Mouse (Mus musculus): Measurements from ENCODE around the gene Fads6. TPM values are rescaled to one million over a fixed set of nuclear protein-coding genes. Genes with fewer than 3 reads are reported as not detected.

Fads6 gene
- polyA plus RNA-seq, 1 experiment from 2014 or later, result 0.72 TPM

- H3K9ac ChIP-seq (replicated peaks; ENCODE audit: low read length), result no peak overlapping the region
- no peaks in the 10 kb centered on the region for H3K27me3 ChIP-seq (ENCODE audit: control insufficient read depth, insufficient read depth, low read length)
- DNase-seq, result no peak
- no peak for ATAC-seq (ENCODE audit: low FRiP score, low TSS enrichment)
- no peaks in the 10 kb centered on the region for H3K9me3 ChIP-seq (ENCODE audit: control insufficient read depth, low read length)
- H3K4me1 ChIP-seq (ENCODE audit: control insufficient read depth, insufficient read depth, low read length), result peaks cover 45% of the 10 kb centered on the region
- H3K4me2 ChIP-seq (ENCODE audit: low read length), result no peak overlapping the region
- 61% methylated on average over 5 of the region's 5 CpGs for WGBS
- no peak overlapping the region for H3K4me3 ChIP-seq (replicated peaks; ENCODE audit: low read depth, low read length)
- H3K27ac ChIP-seq (replicated peaks; ENCODE audit: low read depth, low read length), result no peak overlapping the region
- H3K36me3 ChIP-seq (ENCODE audit: control insufficient read depth, insufficient read depth, low read length), result 0 out of 2 replicates have a peak, but pooled peaks cover 3% of the 10 kb centered on the region
Measured at GRCm38 (mm10) chr11:115232889-115233288, 64.6 kb downstream of the Fads6 start.

- Histone ChIP-seq H3K36me3 (ENCODE audit: control insufficient read depth, insufficient read depth, low read length) (0 out of 2 replicates have a peak, but pooled peaks cover 3% of the 10 kb centered on the region), H3K4me2 (ENCODE audit: low read length) (no peak overlapping the region), H3K9me3 (ENCODE audit: control insufficient read depth, low read length) (no peaks in the 10 kb centered on the region), H3K4me1 (ENCODE audit: control insufficient read depth, insufficient read depth, low read length) (peaks cover 53% of the 10 kb centered on the region), H3K27ac (replicated peaks; ENCODE audit: low read depth, low read length) (peak overlapping the region; percentile 15; the same call in 1 of the 2 replicates), H3K9ac (replicated peaks; ENCODE audit: low read length) (no peak overlapping the region), H3K27me3 (ENCODE audit: control insufficient read depth, insufficient read depth, low read length) (no peaks in the 10 kb centered on the region), H3K4me3 (replicated peaks; ENCODE audit: low read depth, low read length) (no peak overlapping the region)
- 23% methylated on average over 9 of the region's 9 CpGs for WGBS
- ATAC-seq (ENCODE audit: low FRiP score, low TSS enrichment) (no peak), DNase-seq (peak; percentile 55)
Measured at GRCm38 (mm10) chr11:115231924-115232323, 65.5 kb downstream of the Fads6 start.

GRCm38 (mm10) chr11:115231168-115231915 is 66.1 kb downstream of the Fads6 start:
- DNase-seq, result no peak
- Histone ChIP-seq H3K27ac (replicated peaks; ENCODE audit: low read depth, low read length) (peak overlapping the region; percentile 15; the same call in 1 of the 2 replicates), H3K9me3 (ENCODE audit: control insufficient read depth, low read length) (no peaks in the 10 kb centered on the region), H3K36me3 (ENCODE audit: control insufficient read depth, insufficient read depth, low read length) (0 out of 2 replicates have a peak, but pooled peaks cover 3% of the 10 kb centered on the region), H3K27me3 (ENCODE audit: control insufficient read depth, insufficient read depth, low read length) (no peaks in the 10 kb centered on the region), H3K4me2 (ENCODE audit: low read length) (no peak overlapping the region), H3K4me3 (replicated peaks; ENCODE audit: low read depth, low read length) (no peak overlapping the region), H3K4me1 (ENCODE audit: control insufficient read depth, insufficient read depth, low read length) (peaks cover 57% of the 10 kb centered on the region), H3K9ac (replicated peaks; ENCODE audit: low read length) (no peak overlapping the region)
- 57% methylated on average over 14 of the region's 14 CpGs for WGBS
- no peak for ATAC-seq (ENCODE audit: low FRiP score, low TSS enrichment)

Small RNA genes within 50 kb of the gene (microRNA-seq; reads per million reads assigned to microRNA genes)
- gene Gm25837, result not detected

Other genes starting within 250 kb of the Fads6 start
- gene Cd300ld3, start 249.3 kb downstream of the Fads6 start, polyA plus RNA-seq (2014; fragmentation: Nextera tagmentation; extraction: Ambion mirVana), result not detected in 2 replicates
- not detected in 2 replicates for gene Cd300e, start 235.5 kb downstream of the Fads6 start, polyA plus RNA-seq (2014; fragmentation: Nextera tagmentation; extraction: Ambion mirVana)
- 0.26 and 0.83 TPM in 2 replicates for gene Rab37, start 206.2 kb downstream of the Fads6 start, polyA plus RNA-seq (2014; fragmentation: Nextera tagmentation; extraction: Ambion mirVana)
- not detected in 2 replicates for gene Cd300lf, start 163.7 kb downstream of the Fads6 start, polyA plus RNA-seq (2014; fragmentation: Nextera tagmentation; extraction: Ambion mirVana)
- gene Slc9a3r1, start 134.3 kb downstream of the Fads6 start, polyA plus RNA-seq (2014; fragmentation: Nextera tagmentation; extraction: Ambion mirVana), result 44.3 and 46.6 TPM in 2 replicates
- 10.9 and 14.9 TPM in 2 replicates for gene Tmem104, start 110.2 kb downstream of the Fads6 start, polyA plus RNA-seq (2014; fragmentation: Nextera tagmentation; extraction: Ambion mirVana)
- gene Nat9, start 109.8 kb downstream of the Fads6 start, polyA plus RNA-seq (2014; fragmentation: Nextera tagmentation; extraction: Ambion mirVana), result 17.4 and 21.2 TPM in 2 replicates
- 0.12 and 0.49 TPM in 2 replicates for gene Grin2c, start 30.4 kb downstream of the Fads6 start, polyA plus RNA-seq (2014; fragmentation: Nextera tagmentation; extraction: Ambion mirVana)
- 15.0 and 15.9 TPM in 2 replicates for gene Fdxr, start 20.6 kb downstream of the Fads6 start, polyA plus RNA-seq (2014; fragmentation: Nextera tagmentation; extraction: Ambion mirVana)
- gene Otop2, start 9.5 kb upstream of the Fads6 start, polyA plus RNA-seq (2014; fragmentation: Nextera tagmentation; extraction: Ambion mirVana), result not detected in 2 replicates
- gene Ush1g, start 24.4 kb upstream of the Fads6 start, polyA plus RNA-seq (2014; fragmentation: Nextera tagmentation; extraction: Ambion mirVana), result 0.08 and 0.16 TPM in 2 replicates
- 0.54 and 1.4 TPM in 2 replicates for gene Otop3, start 37.1 kb upstream of the Fads6 start, polyA plus RNA-seq (2014; fragmentation: Nextera tagmentation; extraction: Ambion mirVana)
- 43.3 and 52.6 TPM in 2 replicates for gene Hid1, start 70.1 kb upstream of the Fads6 start, polyA plus RNA-seq (2014; fragmentation: Nextera tagmentation; extraction: Ambion mirVana)
- 27.1 and 29.5 TPM in 2 replicates for gene Cdr2l, start 84.3 kb upstream of the Fads6 start, polyA plus RNA-seq (2014; fragmentation: Nextera tagmentation; extraction: Ambion mirVana)
- 222 and 223 TPM in 2 replicates for gene Mrpl58, start 106.1 kb upstream of the Fads6 start, polyA plus RNA-seq (2014; fragmentation: Nextera tagmentation; extraction: Ambion mirVana)
- 838 and 924 TPM in 2 replicates for gene Atp5h, start 122.3 kb upstream of the Fads6 start, polyA plus RNA-seq (2014; fragmentation: Nextera tagmentation; extraction: Ambion mirVana)
- 37.3 and 41.6 TPM in 2 replicates for gene Kctd2, start 122.5 kb upstream of the Fads6 start, polyA plus RNA-seq (2014; fragmentation: Nextera tagmentation; extraction: Ambion mirVana)
- not detected in 2 replicates for gene Trim80, start 142.9 kb upstream of the Fads6 start, polyA plus RNA-seq (2014; fragmentation: Nextera tagmentation; extraction: Ambion mirVana)
- gene Slc16a5, start 164.8 kb upstream of the Fads6 start, polyA plus RNA-seq (2014; fragmentation: Nextera tagmentation; extraction: Ambion mirVana), result not detected in 2 replicates
- 16.3 and 16.7 TPM in 2 replicates for gene Armc7, start 178.0 kb upstream of the Fads6 start, polyA plus RNA-seq (2014; fragmentation: Nextera tagmentation; extraction: Ambion mirVana)
- 93.9 and 110 TPM in 2 replicates for gene Nt5c, start 194.2 kb upstream of the Fads6 start, polyA plus RNA-seq (2014; fragmentation: Nextera tagmentation; extraction: Ambion mirVana)
- gene Jpt1, start 216.7 kb upstream of the Fads6 start, polyA plus RNA-seq (2014; fragmentation: Nextera tagmentation; extraction: Ambion mirVana), result 1,631 and 1,863 TPM in 2 replicates
- 1,242 and 1,259 TPM in 2 replicates for gene Sumo2, start 238.6 kb upstream of the Fads6 start, polyA plus RNA-seq (2014; fragmentation: Nextera tagmentation; extraction: Ambion mirVana)